Mouse (Mus musculus): ENCODE data around the gene Chat.

DNA sequence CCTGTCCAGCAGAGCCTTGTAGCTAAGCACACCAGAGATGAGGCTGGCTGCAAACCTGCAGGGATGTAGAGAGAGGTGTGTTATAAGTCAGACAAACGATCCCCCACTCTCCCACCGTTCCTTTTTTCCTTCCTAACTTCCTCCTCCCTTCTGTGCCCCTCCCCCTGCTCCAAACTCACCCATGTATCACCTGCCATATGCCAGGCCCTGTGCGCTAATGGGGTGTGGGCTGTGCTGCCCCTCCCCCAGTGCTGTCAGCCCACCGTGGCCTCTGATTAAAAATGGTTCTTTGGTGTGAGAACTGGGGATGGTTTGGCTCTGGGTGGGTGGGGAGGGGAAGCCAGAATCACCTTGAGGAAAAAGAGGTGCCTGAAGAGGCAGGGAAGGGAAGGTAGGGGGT lies 13.2 kb downstream of the Chat start:
- TF ChIP-seq POLR2A (IDR thresholded peaks at IDR 0.05; ENCODE audit: extremely low read depth, insufficient read depth, low read length) (no peak), CTCF (IDR thresholded peaks at IDR 0.05; ENCODE audit: extremely low read depth, insufficient read depth, low read length) (no peak)

Measured in cortical plate, adult 2 months (tissue).